Mouse (Mus musculus) B cell, adult 62 days (primary cell): Measurements from ENCODE around the gene Entr1. TPM values are rescaled to one million over a fixed set of nuclear protein-coding genes. Genes with fewer than 3 reads are reported as not detected.

Source experiments
- total RNA-seq: library from RNA; stranded (reverse); gene quantifications from 4 replicates; pipeline ENCODE4 v1.2.4, GENCODE M21; 2023

The Entr1 gene
- total RNA-seq, result 115 to 127 TPM (median 119 TPM) in 4 replicates

DNA sequence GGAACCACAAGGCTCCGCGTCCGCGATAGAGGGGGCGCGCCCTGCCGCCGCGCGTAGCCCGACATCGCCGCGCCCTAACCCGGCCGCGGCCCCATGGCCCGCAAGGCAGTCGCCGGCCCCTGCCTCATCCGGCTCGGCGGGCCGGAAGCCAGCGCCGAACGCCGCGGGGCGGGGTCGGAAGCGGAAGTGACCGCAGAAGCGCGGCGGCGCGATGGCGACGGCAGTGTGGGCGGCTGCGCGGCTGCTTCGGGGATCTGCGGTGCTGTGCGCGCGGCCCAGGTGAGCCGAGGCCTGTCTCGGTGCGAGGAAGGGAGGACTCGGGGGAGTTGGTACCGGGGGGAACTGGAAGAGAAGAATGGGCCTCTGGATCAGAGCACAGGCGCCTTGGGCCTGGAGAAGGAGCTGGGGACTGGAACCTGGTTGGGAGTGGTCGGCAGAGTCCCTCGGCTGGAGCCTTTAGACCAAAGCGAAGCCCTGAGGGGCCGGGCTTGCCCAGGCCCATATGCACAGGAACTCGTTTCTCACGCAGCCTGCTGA lies at the start of gene Entr1, which contains the start of gene Pmpca:
Gene Entr1 (minus strand): TSS at position 163 of the 537 bp plus-strand sequence.
Gene Pmpca (plus strand): TSS at position 186 of the 537 bp plus-strand sequence.

DNA sequence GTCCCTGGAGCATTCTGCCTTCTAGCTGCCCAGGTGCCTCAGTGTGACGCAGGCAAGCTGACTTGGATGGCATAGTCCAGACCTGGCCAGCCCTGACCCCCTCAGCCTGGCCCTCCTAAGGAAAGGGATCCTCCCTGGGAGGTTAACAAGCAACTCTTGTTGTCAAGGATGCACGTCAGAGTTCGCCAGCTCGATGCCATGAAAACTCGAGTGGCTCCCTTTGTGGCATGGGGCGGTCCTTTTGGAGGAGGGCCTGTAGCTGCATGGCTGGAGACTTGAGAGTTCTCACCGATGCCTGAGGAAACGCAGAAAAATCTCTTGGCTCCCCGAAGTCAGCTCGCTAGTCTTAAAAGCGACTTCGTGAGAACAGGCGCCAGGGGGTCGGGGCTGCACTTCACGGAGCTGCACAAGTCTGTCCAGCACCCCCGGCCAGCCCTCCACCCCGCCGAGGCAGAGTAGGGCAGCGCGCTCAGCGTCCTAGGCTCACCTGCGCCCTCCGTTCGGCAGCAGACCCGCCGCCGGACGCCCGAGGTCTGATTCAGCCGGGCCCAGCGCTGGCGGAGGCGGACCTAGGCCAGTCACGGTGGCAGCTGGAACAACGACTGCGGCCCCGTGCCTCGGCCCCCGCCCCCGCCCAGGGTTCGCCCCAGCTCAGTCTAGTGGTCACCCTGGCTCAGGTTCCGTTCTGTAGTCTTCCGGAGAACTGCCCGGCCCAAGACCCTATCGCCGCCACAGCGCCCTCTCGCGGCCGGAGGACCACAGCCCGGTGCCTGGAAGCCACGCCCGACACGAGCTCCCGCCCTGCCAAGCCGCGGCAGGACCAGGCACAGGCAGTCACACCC lies 19.6 kb upstream of the Entr1 start, which contains the start of gene Inpp5e:
Gene Inpp5e (minus strand): TSS at position 689 of the 842 bp plus-strand sequence.

DNA sequence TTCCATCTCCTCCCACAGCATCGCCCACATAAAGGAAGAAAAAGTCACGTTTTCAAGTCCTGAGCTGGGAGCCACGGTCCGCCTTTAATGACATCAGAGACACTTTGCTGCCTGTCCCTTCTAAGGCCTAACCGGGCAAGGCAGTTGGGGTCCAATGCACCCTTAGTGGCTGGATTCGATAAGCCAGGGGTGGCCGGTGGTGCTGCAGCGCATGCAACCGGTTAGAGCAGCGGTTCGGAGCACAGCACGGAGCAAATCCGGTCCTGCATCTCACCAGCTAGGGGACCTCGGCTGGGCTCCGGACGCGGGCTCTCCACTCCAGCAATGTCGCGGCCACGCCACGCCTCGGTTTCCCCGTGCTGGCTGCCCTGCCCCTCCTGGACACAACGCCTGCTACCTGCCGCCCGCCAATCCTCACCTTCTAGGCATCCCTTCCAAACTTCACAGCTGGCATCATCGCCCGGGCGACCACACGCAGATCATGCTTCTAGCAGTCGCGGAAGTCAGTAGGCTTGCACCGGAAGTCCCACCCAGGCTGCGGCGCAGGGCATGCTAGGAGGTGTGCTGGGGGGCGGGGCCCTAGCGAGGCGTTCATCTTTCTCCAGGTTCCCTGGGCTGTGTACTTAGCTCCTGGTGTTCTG lies 8.9 kb downstream of the Entr1 start, which contains the start of gene Snapc4:
Gene Snapc4 (minus strand): TSS at position 523 of the 641 bp plus-strand sequence.

DNA sequence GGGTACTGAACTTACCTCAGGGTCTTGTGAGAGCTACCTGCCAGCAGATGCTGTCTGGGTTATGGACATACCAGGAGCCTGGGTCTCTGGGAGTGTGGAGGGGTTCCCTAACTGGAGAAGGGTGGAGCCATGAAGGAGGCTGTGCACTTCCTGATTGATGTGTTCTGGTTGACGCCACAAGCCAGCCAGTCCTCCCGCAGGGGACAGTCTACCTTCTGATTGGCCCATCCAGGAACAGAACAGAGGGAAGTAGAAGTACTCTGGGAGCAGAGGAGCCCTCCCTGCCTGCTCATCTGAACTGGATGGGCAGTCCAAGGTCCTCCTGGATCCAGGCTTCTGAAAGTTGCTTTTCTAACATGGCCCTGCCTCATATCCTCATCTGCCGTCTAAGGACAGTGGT lies 28.3 kb downstream of the Entr1 start, which contains the start of gene Card9:
Gene Card9 (minus strand): TSS at position 147 of the 400 bp plus-strand sequence.

DNA sequence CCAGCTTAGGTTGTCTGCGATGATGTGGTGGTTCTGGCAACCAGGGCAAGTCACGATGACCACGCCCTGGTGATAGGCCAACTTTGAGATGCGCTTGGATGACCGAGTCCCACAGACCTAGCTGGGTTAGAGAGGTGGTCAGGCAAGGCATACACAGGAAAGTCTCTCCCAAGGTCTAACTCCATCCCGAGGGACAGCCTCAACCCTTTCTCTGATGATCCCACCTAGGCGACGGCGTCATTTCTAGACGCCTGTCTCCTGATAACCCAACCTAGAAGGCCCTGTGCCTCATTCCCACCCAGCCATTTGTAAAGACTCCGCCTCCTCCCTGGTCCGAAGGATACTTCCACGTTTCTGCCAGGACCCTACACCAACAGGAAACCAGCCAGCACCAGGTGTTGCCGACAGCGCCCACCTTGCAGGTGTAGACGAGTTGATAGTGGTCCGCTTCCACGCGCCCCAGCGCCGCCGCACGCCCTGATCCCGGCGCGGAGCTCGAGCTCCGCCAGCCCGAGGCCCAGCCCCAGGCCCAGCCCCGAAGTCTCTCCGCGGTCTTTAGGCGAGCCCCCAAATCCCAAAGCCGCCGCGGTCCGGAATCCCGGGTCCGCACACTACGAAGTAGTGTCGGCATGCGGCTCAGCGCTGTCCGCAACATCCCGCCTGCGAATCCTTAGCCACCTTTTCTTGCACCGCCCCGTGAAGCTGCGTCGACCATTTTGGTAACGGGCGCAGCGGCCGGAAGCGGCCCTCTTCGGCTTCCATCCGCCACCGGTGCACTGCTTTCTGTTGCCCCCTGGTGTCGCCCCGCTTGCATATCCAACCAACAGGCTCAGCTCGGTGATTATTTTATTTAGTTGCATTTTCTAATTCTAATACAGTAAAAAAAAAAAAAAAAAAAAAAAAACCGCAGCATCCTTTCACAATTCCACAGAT lies 37.5 kb downstream of the Entr1 start, which contains the start of gene Dnlz:
Gene Dnlz (minus strand): TSS at position 753 of the 933 bp plus-strand sequence.

Other genes starting within 250 kb of the Entr1 start
- not detected in 4 replicates for gene Lhx3, start 181.0 kb downstream of the Entr1 start, total RNA-seq
- 7.5 to 8.7 TPM (median 8.3 TPM) in 4 replicates for gene Qsox2, start 151.8 kb downstream of the Entr1 start, total RNA-seq
- not detected in 4 replicates for gene Ccdc187, start 94.8 kb downstream of the Entr1 start, total RNA-seq
- 25.3 to 37.7 TPM (median 35.4 TPM) in 4 replicates for gene Gpsm1, start 73.8 kb downstream of the Entr1 start, total RNA-seq
- gene Dnlz, start 37.2 kb downstream of the Entr1 start, total RNA-seq, result 7.3 to 10.1 TPM (median 8.8 TPM) in 4 replicates
- 0.85 TPM in 1 of 4 replicates, not detected in the others for gene Card9, start 28.4 kb downstream of the Entr1 start, total RNA-seq
- gene Snapc4, start 8.7 kb downstream of the Entr1 start, total RNA-seq, result 104 to 118 TPM (median 114 TPM) in 4 replicates
- 81.4 to 89.8 TPM (median 85.5 TPM) in 4 replicates for gene Pmpca, start within 50 bp of the Entr1 start, total RNA-seq
- 28.5 to 37.9 TPM (median 33.8 TPM) in 4 replicates for gene Inpp5e, start 19.9 kb upstream of the Entr1 start, total RNA-seq
- gene Sec16a, start 55.9 kb upstream of the Entr1 start, total RNA-seq, result 84.8 to 109 TPM (median 93.3 TPM) in 4 replicates
- 24.4 to 28.2 TPM (median 25.5 TPM) in 4 replicates for gene Notch1, start 127.3 kb upstream of the Entr1 start, total RNA-seq
- 1.4 to 2.6 TPM (median 2.5 TPM) in 3 of 4 replicates, not detected in the other for gene Egfl7, start 190.7 kb upstream of the Entr1 start, total RNA-seq
- not detected in 4 replicates for gene Gm20532, start 197.3 kb upstream of the Entr1 start, total RNA-seq
- gene Agpat2, start 215.1 kb upstream of the Entr1 start, total RNA-seq, result 20.3 to 25.0 TPM (median 20.7 TPM) in 4 replicates
- gene Fam69b, start 239.1 kb upstream of the Entr1 start, total RNA-seq, result 3.5 to 5.5 TPM (median 4.9 TPM) in 4 replicates